Mouse (Mus musculus) hindbrain, embryonic 12.5 days (tissue): ENCODE results near the gene Me3. TPM values are rescaled to one million over a fixed set of nuclear protein-coding genes. Genes with fewer than 3 reads are reported as not detected.

ENCODE experiments used
- ATAC-seq: fragments of 200-750 bp; cut with Nextera tagmentation; 2 replicates; pipeline ENCODE4 v1.8.0; 2017; ENCODE audit warnings: moderate TSS enrichment; ENCODE audit not compliant: low FRiP score
- H3K27ac ChIP-seq: fragments of 300-500 bp; sonication (generic); 2 replicates; pipeline ENCODE4 v1.5.1; 2016; ENCODE audit warnings: mild to moderate bottlenecking
- H3K27me3 ChIP-seq: fragments of 300-500 bp; sonication (generic); 2 replicates; pipeline ENCODE4 v1.6.1; 2016; ENCODE audit warnings: mild to moderate bottlenecking
- H3K36me3 ChIP-seq: fragments of 300-500 bp; sonication (generic); 2 replicates; pipeline ENCODE4 v1.6.1; 2016; ENCODE audit warnings: mild to moderate bottlenecking
- H3K4me1 ChIP-seq: fragments of 300-500 bp; sonication (generic); 2 replicates; pipeline ENCODE4 v1.6.1; 2016
- H3K4me2 ChIP-seq: fragments of 300-500 bp; sonication (generic); replicated peaks from 2 replicates; pipeline ENCODE4 v1.6.1; 2016; ENCODE audit warnings: mild to moderate bottlenecking
- H3K4me3 ChIP-seq: fragments of 300-500 bp; sonication (generic); 2 replicates; pipeline ENCODE4 v1.5.1; 2016; ENCODE audit warnings: mild to moderate bottlenecking
- H3K9ac ChIP-seq: fragments of 300-500 bp; sonication (generic); 2 replicates; pipeline ENCODE4 v1.6.1; 2016; ENCODE audit warnings: mild to moderate bottlenecking, moderate library complexity
- H3K9me3 ChIP-seq: fragments of 300-500 bp; sonication (generic); replicated peaks from 2 replicates; pipeline ENCODE4 v1.6.1; 2016; ENCODE audit warnings: mild to moderate bottlenecking
- WGBS: fragments of 180-500 bp; shearing (Covaris S2); methylation state at CpG from one replicate; pipeline ENCODE4 v1.1.7; 2016; 5-methylcytosine and 5-hydroxymethylcytosine counted together
- polyA plus RNA-seq: library from polyadenylated mRNA; unstranded; fragments of >200 nt; fragmentation: Nextera tagmentation; extraction: Ambion mirVana; gene quantifications from 2 replicates; pipeline ENCODE4 v1.2.1, GENCODE M21; 2016

Gene Me3
- polyA plus RNA-seq, 1 experiment from 2014 or later: 1.2 TPM

GRCm38 (mm10) chr7:89770021-89770420 is 137.8 kb downstream of the Me3 start:
- peaks cover 4% of the 10 kb centered on the region; the same call in 1 of the 2 replicates for H3K27me3 ChIP-seq
- WGBS: 51% methylated on average over 6 of the region's 6 CpGs
- peaks cover 11% of the 10 kb centered on the region; the same call in 1 of the 2 replicates for H3K4me1 ChIP-seq
- no peak for ATAC-seq
- H3K4me2 ChIP-seq: no peak overlapping the region
- no peak overlapping the region for H3K4me3 ChIP-seq
- no peaks in the 10 kb centered on the region for H3K36me3 ChIP-seq
- H3K9ac ChIP-seq: no peak overlapping the region
- H3K27ac ChIP-seq: no peak overlapping the region
- no peaks in the 10 kb centered on the region for H3K9me3 ChIP-seq

DNA sequence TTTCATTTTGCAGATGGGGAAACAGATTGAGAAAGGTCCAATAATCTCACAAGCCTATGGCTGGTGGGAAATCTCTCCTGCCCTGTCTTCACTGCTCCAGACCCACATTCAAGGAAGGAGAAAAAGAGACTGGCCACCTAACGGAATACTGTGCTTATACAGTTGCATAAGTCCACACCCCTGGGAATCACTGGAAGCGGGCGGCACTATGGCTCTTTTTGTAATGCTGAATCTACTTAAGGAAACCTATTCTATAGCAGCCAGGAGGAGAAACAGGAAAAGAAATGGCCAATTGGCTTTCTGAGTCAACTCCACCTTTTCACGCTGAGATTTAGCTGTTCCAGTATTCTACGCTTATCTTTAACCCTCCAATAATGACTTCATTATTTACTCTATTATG is 140.7 kb downstream of the Me3 start:
- no peaks in the 10 kb centered on the region for H3K36me3 ChIP-seq
- H3K4me3 ChIP-seq: no peak overlapping the region
- H3K9ac ChIP-seq: no peak overlapping the region
- peaks cover 9% of the 10 kb centered on the region; the same call in 1 of the 2 replicates for H3K4me1 ChIP-seq
- WGBS: 84% methylated on average over 5 of the region's 5 CpGs
- no peak overlapping the region for H3K4me2 ChIP-seq
- peaks cover 4% of the 10 kb centered on the region; the same call in 1 of the 2 replicates for H3K27me3 ChIP-seq
- no peak for ATAC-seq
- H3K9me3 ChIP-seq: no peaks in the 10 kb centered on the region
- H3K27ac ChIP-seq: no peak overlapping the region

DNA sequence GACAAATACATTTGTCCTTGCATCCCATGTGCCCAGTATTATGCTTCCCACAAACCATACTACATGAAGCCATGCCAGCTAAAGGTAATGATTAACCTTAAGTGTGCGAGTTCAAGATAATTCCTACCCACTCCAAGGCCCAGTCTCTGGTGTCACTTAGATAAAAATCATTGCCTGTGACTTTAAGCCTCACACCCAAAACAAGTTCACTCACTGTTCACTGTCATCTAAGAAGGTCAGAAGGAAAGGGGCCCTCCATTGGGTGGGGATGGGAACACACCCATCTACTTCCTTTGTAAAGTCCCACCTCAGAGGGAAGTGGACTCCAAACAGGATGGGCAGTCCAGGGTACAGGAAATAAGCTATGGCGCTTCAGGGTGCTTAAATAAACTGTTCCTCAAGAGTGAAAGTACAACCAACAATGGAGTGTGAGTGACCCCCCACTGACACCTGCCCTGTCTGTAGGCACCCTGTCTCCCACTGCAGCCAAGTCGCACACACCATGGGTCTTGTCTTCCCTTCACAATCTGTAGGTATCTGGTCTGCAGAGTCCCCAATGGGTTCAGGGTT is 141.2 kb downstream of the Me3 start:
- peaks cover 9% of the 10 kb centered on the region; the same call in 1 of the 2 replicates for H3K4me1 ChIP-seq
- no peak overlapping the region for H3K4me2 ChIP-seq
- H3K27me3 ChIP-seq: peaks cover 4% of the 10 kb centered on the region; the same call in 1 of the 2 replicates
- no peak overlapping the region for H3K9ac ChIP-seq
- 51% methylated on average over 3 of the region's 3 CpGs for WGBS
- H3K9me3 ChIP-seq: no peaks in the 10 kb centered on the region
- no peaks in the 10 kb centered on the region for H3K36me3 ChIP-seq
- no peak for ATAC-seq
- H3K4me3 ChIP-seq: no peak overlapping the region
- H3K27ac ChIP-seq: 0 out of 2 replicates have a peak overlapping the region, but pooled peaks have one; percentile 9

DNA sequence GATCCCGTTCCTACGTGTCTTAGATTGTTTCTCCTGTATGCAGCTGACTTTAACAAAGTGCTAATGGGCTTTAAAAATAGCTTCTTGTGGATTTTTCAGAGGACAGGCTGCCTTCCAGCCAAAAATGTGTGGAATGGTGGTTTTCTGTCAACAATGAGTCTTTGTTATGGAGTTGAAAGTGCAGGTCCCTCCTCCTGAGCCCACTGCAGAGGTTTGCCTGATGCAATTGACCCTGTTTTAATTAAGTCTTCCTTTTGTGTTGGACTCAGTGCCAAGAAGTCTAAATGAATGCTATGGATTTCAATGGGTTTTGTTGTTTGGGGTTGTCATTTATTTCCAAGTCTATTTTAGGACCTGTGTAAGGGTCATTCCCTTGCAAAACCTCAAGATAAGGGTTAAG is 141.7 kb downstream of the Me3 start:
- 10% methylated on average over 2 of the region's 2 CpGs for WGBS
- no peaks in the 10 kb centered on the region for H3K36me3 ChIP-seq
- peaks cover 9% of the 10 kb centered on the region; the same call in 1 of the 2 replicates for H3K4me1 ChIP-seq
- no peaks in the 10 kb centered on the region for H3K9me3 ChIP-seq
- no peak overlapping the region for H3K9ac ChIP-seq
- H3K4me3 ChIP-seq: no peak overlapping the region
- H3K27me3 ChIP-seq: peaks cover 4% of the 10 kb centered on the region; the same call in 1 of the 2 replicates
- no peak for ATAC-seq
- H3K27ac ChIP-seq: 0 out of 2 replicates have a peak overlapping the region, but pooled peaks have one; percentile 9
- no peak overlapping the region for H3K4me2 ChIP-seq

DNA sequence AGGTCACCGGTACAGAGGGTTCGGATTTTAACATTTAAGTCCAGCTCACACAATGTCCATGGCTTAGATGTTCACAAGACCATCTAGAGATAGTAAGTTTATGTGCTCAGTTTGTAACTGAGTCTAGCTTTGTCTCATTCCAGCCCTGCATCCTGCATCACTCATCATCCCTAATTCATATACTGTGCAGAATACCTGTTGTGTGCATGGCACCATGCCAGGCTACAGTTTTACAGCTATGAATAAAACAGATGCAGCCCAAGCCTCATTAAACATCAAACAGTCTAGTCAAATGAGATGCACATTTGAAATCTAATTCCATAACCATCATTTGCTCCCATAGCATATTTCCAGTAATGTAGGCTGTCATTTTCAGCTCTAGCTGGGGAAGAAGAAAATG is 143.7 kb downstream of the Me3 start:
- ATAC-seq: peak; percentile 60; the same call in 1 of the 2 replicates
- 91% methylated on average over 2 of the region's 2 CpGs for WGBS
- no peak overlapping the region for H3K4me3 ChIP-seq

GRCm38 (mm10) chr7:89781391-89781790 is 149.2 kb downstream of the Me3 start:
- no peaks in the 10 kb centered on the region for H3K4me1 ChIP-seq
- no peak overlapping the region for H3K27ac ChIP-seq
- H3K27me3 ChIP-seq: no peaks in the 10 kb centered on the region
- H3K4me3 ChIP-seq: no peak overlapping the region
- 68% methylated on average over 1 of the region's 1 CpGs for WGBS
- no peak overlapping the region for H3K4me2 ChIP-seq
- H3K9me3 ChIP-seq: no peaks in the 10 kb centered on the region
- H3K9ac ChIP-seq: no peak overlapping the region
- no peaks in the 10 kb centered on the region for H3K36me3 ChIP-seq
- ATAC-seq: no peak

More for the DNA sequence above, 143.7 kb downstream of the Me3 start:
- no peaks in the 10 kb centered on the region for H3K36me3 ChIP-seq
- no peaks in the 10 kb centered on the region; the same call in 1 of the 2 replicates for H3K27me3 ChIP-seq
- no peak overlapping the region for H3K4me2 ChIP-seq
- no peaks in the 10 kb centered on the region for H3K9me3 ChIP-seq
- H3K9ac ChIP-seq: no peak overlapping the region
- H3K27ac ChIP-seq: no peak overlapping the region
- H3K4me1 ChIP-seq: peaks cover 9% of the 10 kb centered on the region; the same call in 1 of the 2 replicates

DNA sequence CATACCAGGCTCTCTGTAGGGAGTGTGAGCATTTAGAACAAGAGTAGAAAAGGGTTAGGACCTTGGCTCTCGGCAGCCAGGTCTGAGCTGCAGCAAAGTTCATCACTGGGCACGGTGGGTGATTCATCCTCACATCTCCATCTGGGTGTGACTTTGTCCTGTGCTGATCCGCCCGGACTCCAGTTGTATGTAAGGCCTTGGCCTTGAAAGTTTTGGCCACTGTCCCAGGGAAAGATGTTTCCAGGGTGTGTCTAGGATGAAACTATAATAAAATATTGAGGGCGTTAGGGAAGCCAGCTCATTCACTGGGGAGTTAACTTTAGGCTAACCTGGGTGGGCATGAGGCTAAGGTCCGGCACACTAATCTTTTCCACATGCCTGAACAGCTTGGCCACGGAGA is 155.5 kb downstream of the Me3 start:
- H3K4me3 ChIP-seq: no peak overlapping the region
- H3K9ac ChIP-seq: no peak overlapping the region
- no peak for ATAC-seq
- H3K4me2 ChIP-seq: no peak overlapping the region
- 79% methylated on average over 7 of the region's 7 CpGs for WGBS
- H3K4me1 ChIP-seq: no peaks in the 10 kb centered on the region
- no peaks in the 10 kb centered on the region for H3K27me3 ChIP-seq
- H3K27ac ChIP-seq: no peak overlapping the region
- no peaks in the 10 kb centered on the region for H3K36me3 ChIP-seq
- no peaks in the 10 kb centered on the region for H3K9me3 ChIP-seq

DNA sequence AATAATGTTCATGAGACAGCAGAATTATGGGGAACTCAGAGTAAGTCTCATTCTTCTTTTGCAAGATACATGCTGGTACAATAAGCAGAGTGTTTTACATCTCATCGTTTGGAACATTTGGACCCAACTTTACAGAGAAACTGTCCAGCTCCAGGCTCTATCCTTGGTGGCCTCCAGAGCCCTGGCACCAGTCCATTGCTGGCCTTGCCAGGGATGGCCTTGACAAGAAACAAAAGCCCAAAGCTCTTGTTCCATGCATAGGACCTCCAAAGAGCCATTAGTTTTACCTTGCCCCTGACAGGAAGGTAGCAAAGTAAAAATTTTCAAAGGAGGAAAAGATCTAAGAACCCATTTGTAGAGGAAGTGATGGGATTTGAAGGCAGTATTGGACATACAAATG is 160.4 kb downstream of the Me3 start:
- no peak overlapping the region for H3K4me3 ChIP-seq
- peaks cover 10% of the 10 kb centered on the region for H3K4me1 ChIP-seq
- 83% methylated on average over 1 of the region's 1 CpGs for WGBS
- H3K9ac ChIP-seq: no peak overlapping the region
- H3K27ac ChIP-seq: no peak overlapping the region
- H3K36me3 ChIP-seq: no peaks in the 10 kb centered on the region
- ATAC-seq: no peak
- H3K9me3 ChIP-seq: no peaks in the 10 kb centered on the region
- no peak overlapping the region for H3K4me2 ChIP-seq
- no peaks in the 10 kb centered on the region for H3K27me3 ChIP-seq

- 75% methylated on average over 3 of the region's 3 CpGs for WGBS
- no peaks in the 10 kb centered on the region for H3K9me3 ChIP-seq
Observed at GRCm38 (mm10) chr7:89795366-89795765, 163.2 kb downstream of the Me3 start.

GRCm38 (mm10) chr7:89796351-89796801 is 164.2 kb downstream of the Me3 start:
- H3K36me3 ChIP-seq: no peaks in the 10 kb centered on the region
- peak; percentile 72 for ATAC-seq
- H3K27ac ChIP-seq: no peak overlapping the region
- no peak overlapping the region for H3K4me3 ChIP-seq
- H3K9ac ChIP-seq: no peak overlapping the region
- H3K9me3 ChIP-seq: no peaks in the 10 kb centered on the region
- H3K4me1 ChIP-seq: peaks cover 18% of the 10 kb centered on the region
- H3K4me2 ChIP-seq: no peak overlapping the region
- no peaks in the 10 kb centered on the region for H3K27me3 ChIP-seq
- 14% methylated on average over 6 of the region's 6 CpGs for WGBS

More at GRCm38 (mm10) chr7:89795366-89795765, 163.2 kb downstream of the Me3 start:
- no peak overlapping the region for H3K27ac ChIP-seq
- H3K9ac ChIP-seq: no peak overlapping the region
- H3K4me1 ChIP-seq: peaks cover 18% of the 10 kb centered on the region
- H3K4me3 ChIP-seq: no peak overlapping the region
- H3K36me3 ChIP-seq: no peaks in the 10 kb centered on the region
- H3K27me3 ChIP-seq: no peaks in the 10 kb centered on the region
- H3K4me2 ChIP-seq: no peak overlapping the region
- no peak for ATAC-seq

- ATAC-seq: peak; percentile 24; the same call in 1 of the 2 replicates
- Histone ChIP-seq H3K9me3 (no peaks in the 10 kb centered on the region), H3K27ac (no peak overlapping the region), H3K27me3 (no peaks in the 10 kb centered on the region), H3K9ac (no peak overlapping the region), H3K4me2 (no peak overlapping the region), H3K36me3 (no peaks in the 10 kb centered on the region), H3K4me1 (peaks cover 18% of the 10 kb centered on the region), H3K4me3 (no peak overlapping the region)
- WGBS: 54% methylated on average over 8 of the region's 8 CpGs
Observed at GRCm38 (mm10) chr7:89798358-89799020, 166.3 kb downstream of the Me3 start.

DNA sequence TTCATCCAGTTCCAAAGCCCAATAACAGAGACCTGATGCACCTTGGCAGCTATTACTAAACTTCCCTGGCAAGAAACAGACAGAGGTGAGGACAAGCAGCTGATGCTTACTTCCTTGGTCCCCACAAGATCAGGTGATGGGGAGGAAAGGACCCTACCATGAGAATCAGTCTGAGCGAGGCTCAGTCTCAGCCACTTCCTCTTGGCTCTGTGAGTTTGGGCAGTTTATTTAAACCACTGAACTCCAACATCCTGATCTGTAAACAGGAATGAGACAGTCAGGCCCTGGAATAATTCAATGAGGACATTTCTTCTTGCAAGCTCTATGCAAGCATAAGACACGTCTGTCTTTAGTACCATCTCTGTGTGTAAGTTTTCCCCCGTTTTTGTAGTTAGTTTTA is 170.3 kb downstream of the Me3 start:
- WGBS: 84% methylated on average over 3 of the region's 3 CpGs
- Histone ChIP-seq H3K9ac (no peak overlapping the region), H3K27ac (no peak overlapping the region), H3K27me3 (no peaks in the 10 kb centered on the region), H3K36me3 (no peaks in the 10 kb centered on the region), H3K4me2 (no peak overlapping the region), H3K9me3 (no peaks in the 10 kb centered on the region), H3K4me1 (peaks cover 7% of the 10 kb centered on the region), H3K4me3 (no peak overlapping the region)
- no peak for ATAC-seq
